Mouse (Mus musculus) heart, adult 2 months (tissue): ENCODE data around the gene Gm960.

Source experiments
- CTCF ChIP-seq: fragments of 200-600 bp; IDR thresholded peaks from 2 replicates; pipeline ENCODE4 v1.8.1; 2022; ENCODE audit warnings: antibody characterized with exemption, mild to moderate bottlenecking, moderate library complexity
- EP300 ChIP-seq: fragments of 200-500 bp; IDR thresholded peaks from 2 replicates; pipeline ENCODE4 v1.6.1; 2011; ENCODE audit warnings: low read depth, low read length, control low read depth; ENCODE audit not compliant: insufficient read depth

GRCm38 (mm10) chr19:4578799-4579198, 119.7 kb downstream of the Gm960 start:
- no peak for TF ChIP-seq CTCF
- TF ChIP-seq EP300: no peak
